Mouse (Mus musculus): ENCODE measurements around the gene Plac1. TPM values are rescaled to one million over a fixed set of nuclear protein-coding genes. Genes with fewer than 3 reads are reported as not detected.

Gene Plac1
- polyA plus RNA-seq, 1 experiment from 2014 or later, result 10.2 TPM

DNA sequence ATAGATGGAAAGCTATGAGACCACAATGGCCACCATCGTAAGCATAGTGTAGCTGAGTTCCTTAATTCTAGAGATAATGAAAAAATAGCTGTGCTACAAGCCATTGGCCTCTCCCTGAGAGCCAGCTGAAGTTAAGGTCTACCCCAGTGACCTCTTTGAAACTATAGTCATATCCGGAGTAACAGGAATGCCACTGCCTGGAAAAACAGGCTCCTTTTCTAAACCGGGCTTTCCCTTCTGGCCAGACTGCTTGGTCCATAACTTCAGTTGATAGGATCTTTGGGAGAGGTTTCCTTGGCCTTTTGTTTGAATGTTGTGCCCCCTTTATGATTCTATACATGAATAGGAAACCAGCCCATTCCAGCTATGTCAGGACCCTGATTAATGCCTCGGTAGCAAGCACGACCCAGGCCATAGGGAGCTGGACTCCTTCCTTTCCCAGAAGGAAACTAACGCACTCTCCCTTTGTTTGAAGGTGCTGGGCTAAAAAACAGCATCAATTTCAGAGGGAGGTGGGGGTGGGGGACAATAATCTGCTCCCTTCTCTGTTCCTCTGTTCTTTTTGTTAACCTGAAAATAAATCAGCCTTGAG lies 15.5 kb downstream of the Plac1 start:
- Histone ChIP-seq H3K36me3 (no peaks in the 10 kb centered on the region), H3K9me3 (replicated peaks) (no peaks in the 10 kb centered on the region), H3K4me1 (peaks cover 7% of the 10 kb centered on the region; the same call in 1 of the 2 replicates), H3K27ac (peak overlapping the region; percentile 61), H3K4me3 (no peak overlapping the region), H3K27me3 (ENCODE audit: low read depth, poor library complexity, severe bottlenecking) (peaks cover 3% of the 10 kb centered on the region; the same call in 1 of the 2 replicates)
- DNase-seq (ENCODE audit: low spot score), result no peak
- 64% methylated on average over 6 of the region's 6 CpGs for WGBS

DNA sequence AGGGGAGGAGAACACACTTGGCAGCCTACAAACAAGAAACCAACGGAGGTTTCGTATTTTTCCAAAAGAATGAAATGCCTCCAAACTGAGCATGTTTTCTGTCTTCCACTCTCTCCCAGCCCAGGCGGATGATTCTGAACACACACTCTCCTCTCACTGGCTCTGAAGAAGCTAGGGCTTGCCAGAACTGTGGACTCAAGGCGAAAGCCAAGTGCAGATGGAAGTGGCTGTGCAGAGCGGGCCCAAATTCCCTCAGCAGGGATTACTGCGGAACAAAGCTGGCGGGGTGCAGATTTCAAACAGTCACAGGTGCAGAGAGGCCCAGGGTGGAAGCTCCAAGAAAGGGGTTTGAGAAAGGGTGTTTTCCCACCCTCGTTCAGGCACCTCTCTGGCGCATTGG lies 19.1 kb downstream of the Plac1 start:
- Histone ChIP-seq H3K36me3 (no peaks in the 10 kb centered on the region), H3K4me1 (peaks cover 7% of the 10 kb centered on the region; the same call in 1 of the 2 replicates), H3K27ac (no peak overlapping the region), H3K27me3 (ENCODE audit: low read depth, poor library complexity, severe bottlenecking) (peaks cover 3% of the 10 kb centered on the region; the same call in 1 of the 2 replicates), H3K4me3 (no peak overlapping the region), H3K9me3 (replicated peaks) (no peaks in the 10 kb centered on the region)
- 84% methylated on average over 9 of the region's 9 CpGs for WGBS
- no peak for DNase-seq (ENCODE audit: low spot score)

DNA sequence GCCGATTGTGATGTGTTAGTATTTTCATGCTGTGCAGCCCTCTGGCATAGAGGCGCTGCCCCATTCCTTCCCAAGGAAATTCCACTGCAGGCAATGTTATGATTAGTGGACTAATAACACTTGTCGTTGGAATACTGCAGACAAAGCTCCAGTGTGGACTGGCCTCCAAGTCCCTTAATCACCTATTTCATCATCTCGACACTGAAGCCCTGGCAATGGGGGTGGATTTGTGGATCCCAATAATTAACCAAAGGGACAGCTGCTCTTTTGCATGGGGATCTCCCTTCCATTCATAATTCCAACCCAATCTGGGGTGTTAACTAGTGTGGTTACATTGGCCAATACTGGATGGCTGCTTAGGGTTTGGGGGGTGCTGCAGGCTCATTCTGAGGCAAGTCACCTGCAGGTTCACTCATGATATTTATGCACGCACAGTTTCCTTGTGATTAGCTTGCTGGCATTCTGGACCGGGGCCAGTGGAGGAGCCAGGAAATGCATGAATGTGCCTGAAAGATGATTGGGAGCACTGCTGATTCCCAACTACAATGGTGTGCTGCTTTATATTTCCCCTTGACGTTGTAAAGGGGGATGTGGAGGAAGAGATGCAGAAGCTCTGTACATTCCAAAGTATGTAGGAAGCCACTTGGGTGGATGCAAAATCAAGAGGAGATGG lies 25.2 kb downstream of the Plac1 start:
- H3K27ac ChIP-seq, result peak overlapping the region; percentile 25; the same call in 1 of the 2 replicates
- 0 out of 2 replicates have a peak, but pooled peaks cover 4% of the 10 kb centered on the region for H3K27me3 ChIP-seq (ENCODE audit: low read depth, poor library complexity, severe bottlenecking)
- no peak overlapping the region for H3K4me3 ChIP-seq
- DNase-seq (ENCODE audit: low spot score), result no peak
- H3K4me1 ChIP-seq, result peaks cover 36% of the 10 kb centered on the region
- WGBS, result 70% methylated on average over 7 of the region's 7 CpGs
- H3K9me3 ChIP-seq (replicated peaks), result no peaks in the 10 kb centered on the region
- H3K36me3 ChIP-seq, result no peaks in the 10 kb centered on the region

DNA sequence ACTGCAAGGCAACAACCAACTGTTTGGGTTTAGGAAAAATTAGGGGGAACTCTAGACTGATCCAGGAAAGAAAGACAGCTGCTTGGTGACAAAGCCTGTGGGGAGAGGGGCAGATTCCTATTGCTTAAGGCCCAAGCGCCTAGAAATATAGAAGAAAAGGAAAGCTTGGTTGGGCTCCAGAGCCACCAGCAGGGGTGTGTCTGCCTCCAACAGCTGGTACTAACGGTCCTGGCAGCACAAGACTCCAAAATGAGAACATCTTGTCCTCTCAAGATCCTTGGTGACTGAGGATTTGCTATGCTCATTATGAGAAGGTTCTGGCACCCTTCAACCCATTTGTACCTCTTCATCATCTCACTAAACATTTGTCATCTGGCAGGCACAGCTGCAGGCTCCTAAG lies 26.1 kb downstream of the Plac1 start:
- peaks cover 13% of the 10 kb centered on the region; the same call in 1 of the 2 replicates for H3K27me3 ChIP-seq (ENCODE audit: low read depth, poor library complexity, severe bottlenecking)

DNA sequence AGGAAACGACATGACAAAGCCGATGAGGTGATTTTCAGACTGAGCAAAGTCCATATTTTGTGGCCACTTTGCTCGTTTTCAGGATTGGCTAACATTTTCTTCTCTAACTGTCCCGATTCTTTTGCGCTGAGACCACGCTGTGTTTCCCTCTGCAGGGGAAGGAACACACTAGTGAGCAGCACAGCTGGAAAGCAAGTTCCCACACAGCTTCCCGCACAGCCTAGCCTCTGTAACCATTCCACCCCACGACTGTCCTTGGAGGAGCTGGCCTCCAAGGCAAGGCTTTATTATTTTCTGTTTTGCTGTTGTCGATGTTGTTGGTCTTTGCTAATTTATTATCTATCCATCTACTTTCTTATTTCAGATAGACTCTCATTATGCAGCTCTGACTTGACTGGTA lies 27.4 kb downstream of the Plac1 start:
- no peaks in the 10 kb centered on the region for H3K36me3 ChIP-seq
- 65% methylated on average over 9 of the region's 9 CpGs for WGBS

More for the DNA sequence above, 26.1 kb downstream of the Plac1 start:
- DNase-seq (ENCODE audit: low spot score), result no peak
- 69% methylated on average over 2 of the region's 2 CpGs for WGBS
- Histone ChIP-seq H3K4me3 (no peak overlapping the region), H3K9me3 (replicated peaks) (no peaks in the 10 kb centered on the region), H3K36me3 (no peaks in the 10 kb centered on the region), H3K4me1 (peaks cover 44% of the 10 kb centered on the region), H3K27ac (peak overlapping the region; percentile 19; the same call in 1 of the 2 replicates)

DNA sequence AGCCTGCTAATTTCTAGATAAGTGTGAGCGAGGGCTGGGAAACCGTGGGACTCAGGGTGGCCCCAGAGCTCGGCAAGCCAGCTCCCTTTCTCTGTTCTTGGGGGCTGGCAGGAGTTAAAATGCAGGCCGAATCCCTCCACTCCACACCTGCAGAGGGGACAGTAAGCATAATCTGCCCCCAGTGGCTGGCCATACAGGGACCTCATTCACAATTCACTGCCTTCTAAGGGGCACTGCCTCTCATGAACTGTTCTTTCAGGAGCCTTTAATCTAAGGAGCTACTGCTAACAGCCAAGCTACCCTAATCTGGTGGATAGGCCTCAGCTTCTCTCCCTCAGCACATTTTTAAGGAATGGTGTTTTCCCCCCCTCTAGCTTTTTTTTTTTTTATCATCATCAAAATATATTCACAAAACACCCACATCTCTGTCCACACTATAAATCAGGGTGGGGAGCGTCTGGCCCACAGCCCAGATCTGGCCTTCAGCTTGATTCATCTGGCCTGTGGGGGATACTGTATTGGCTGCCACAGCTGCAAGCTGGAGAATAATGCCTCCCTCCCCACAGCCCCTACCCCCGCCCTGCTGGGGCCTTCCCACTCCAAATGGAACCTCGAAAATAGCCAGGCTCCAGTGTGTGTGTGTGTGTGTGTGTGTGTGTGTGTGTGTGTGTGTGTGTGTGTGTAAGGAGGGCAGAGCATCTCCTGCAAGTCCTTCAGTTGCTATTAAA lies 28.0 kb downstream of the Plac1 start:
- Histone ChIP-seq H3K4me3 (no peak overlapping the region), H3K4me1 (peaks cover 47% of the 10 kb centered on the region), H3K36me3 (no peaks in the 10 kb centered on the region), H3K27ac (peak overlapping the region; percentile 81), H3K27me3 (ENCODE audit: low read depth, poor library complexity, severe bottlenecking) (peaks cover 19% of the 10 kb centered on the region; the same call in 1 of the 2 replicates), H3K9me3 (replicated peaks) (no peaks in the 10 kb centered on the region)
- no peak for DNase-seq (ENCODE audit: low spot score)
- WGBS, result 68% methylated on average over 7 of the region's 7 CpGs

More for the DNA sequence above, 27.4 kb downstream of the Plac1 start:
- H3K4me1 ChIP-seq, result peaks cover 47% of the 10 kb centered on the region
- H3K9me3 ChIP-seq (replicated peaks), result no peaks in the 10 kb centered on the region
- no peak overlapping the region for H3K4me3 ChIP-seq
- peaks cover 19% of the 10 kb centered on the region; the same call in 1 of the 2 replicates for H3K27me3 ChIP-seq (ENCODE audit: low read depth, poor library complexity, severe bottlenecking)
- no peak for DNase-seq (ENCODE audit: low spot score)
- peak overlapping the region; percentile 81 for H3K27ac ChIP-seq

DNA sequence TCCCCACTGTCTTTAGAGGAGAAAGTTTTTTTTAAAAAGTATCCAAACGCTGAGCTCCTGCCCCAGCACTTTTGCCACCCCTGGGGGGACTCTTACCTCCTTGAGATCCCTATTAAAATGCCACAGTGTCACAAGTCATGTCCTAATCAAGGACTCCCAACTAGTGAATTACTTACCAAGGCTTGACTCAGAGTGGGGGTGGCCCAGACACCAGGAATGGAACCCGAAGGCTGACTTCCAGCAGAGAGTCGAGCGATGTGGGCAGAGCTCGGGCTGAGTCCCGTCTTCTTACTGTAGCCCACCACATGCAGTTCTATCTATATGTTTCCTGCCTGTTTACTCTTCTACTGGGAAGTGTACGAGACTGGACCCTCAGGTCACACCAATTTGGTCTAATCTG lies 30.5 kb downstream of the Plac1 start:
- 63% methylated on average over 7 of the region's 7 CpGs for WGBS
- DNase-seq (ENCODE audit: low spot score), result no peak
- Histone ChIP-seq H3K4me3 (no peak overlapping the region), H3K9me3 (replicated peaks) (no peaks in the 10 kb centered on the region), H3K27me3 (ENCODE audit: low read depth, poor library complexity, severe bottlenecking) (peaks cover 16% of the 10 kb centered on the region; the same call in 1 of the 2 replicates), H3K27ac (peak overlapping the region; percentile 64), H3K4me1 (peaks cover 40% of the 10 kb centered on the region), H3K36me3 (no peaks in the 10 kb centered on the region)

DNA sequence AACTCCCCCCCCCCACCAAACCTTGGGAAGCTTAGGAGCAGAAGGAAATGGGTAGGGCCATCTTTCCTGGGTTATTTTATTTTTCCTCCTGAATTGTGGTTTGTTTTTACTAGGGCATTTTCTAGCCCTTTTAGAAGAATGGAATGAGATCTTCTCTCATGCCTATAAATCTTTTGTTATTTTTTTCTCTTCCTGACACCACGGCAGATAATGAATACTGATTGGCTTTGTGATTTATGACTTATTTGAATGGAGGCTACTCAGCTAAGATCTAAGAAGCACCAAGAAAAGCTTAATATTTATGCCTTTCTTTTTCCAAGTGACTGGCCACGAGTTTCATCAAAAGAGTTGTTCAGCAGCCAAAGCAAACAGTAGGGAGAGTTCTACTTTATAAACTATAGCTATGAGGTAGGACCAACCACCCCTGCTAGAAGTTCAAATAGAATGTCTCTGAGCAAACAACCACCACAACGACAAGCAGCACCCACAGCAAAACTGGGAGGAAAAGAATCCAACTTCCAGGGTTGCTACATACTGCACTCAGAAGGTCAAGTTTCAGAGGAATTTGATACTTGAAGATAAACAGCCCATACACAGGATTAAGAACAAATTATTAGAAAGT lies 35.1 kb downstream of the Plac1 start:
- Histone ChIP-seq H3K4me3 (no peak overlapping the region), H3K27ac (no peak overlapping the region), H3K36me3 (no peaks in the 10 kb centered on the region), H3K4me1 (peaks cover 12% of the 10 kb centered on the region), H3K27me3 (ENCODE audit: low read depth, poor library complexity, severe bottlenecking) (peaks cover 16% of the 10 kb centered on the region; the same call in 1 of the 2 replicates), H3K9me3 (replicated peaks) (no peaks in the 10 kb centered on the region)
- no peak for DNase-seq (ENCODE audit: low spot score)
- 48% methylated on average over 3 of the region's 3 CpGs for WGBS

DNA sequence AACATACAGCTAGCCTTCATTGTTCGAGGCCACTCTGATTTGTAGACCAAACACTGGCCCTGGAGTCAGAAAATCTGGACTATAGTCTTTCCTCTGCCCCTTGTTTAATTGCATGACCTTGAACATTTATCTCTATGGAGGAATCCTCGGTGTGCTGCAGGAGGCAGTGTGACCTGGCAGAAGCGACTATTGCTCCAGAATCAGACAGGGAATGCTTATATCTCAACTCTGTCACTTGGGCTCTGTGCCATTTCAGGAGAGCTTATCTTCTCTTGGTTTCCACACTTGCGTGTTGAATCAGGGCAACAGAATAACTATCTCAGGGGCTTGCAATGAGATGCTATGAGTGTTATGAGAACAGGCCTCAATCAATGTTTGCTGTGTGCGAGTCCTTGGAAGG lies 38.3 kb downstream of the Plac1 start:
- Histone ChIP-seq H3K4me3 (no peak overlapping the region), H3K9me3 (replicated peaks) (no peaks in the 10 kb centered on the region), H3K27me3 (ENCODE audit: low read depth, poor library complexity, severe bottlenecking) (peaks cover under 1% of the 10 kb centered on the region; the same call in 1 of the 2 replicates), H3K4me1 (no peaks in the 10 kb centered on the region; the same call in 1 of the 2 replicates), H3K36me3 (no peaks in the 10 kb centered on the region), H3K27ac (no peak overlapping the region)
- no peak for DNase-seq (ENCODE audit: low spot score)
- 90% methylated on average over 5 of the region's 5 CpGs for WGBS

DNA sequence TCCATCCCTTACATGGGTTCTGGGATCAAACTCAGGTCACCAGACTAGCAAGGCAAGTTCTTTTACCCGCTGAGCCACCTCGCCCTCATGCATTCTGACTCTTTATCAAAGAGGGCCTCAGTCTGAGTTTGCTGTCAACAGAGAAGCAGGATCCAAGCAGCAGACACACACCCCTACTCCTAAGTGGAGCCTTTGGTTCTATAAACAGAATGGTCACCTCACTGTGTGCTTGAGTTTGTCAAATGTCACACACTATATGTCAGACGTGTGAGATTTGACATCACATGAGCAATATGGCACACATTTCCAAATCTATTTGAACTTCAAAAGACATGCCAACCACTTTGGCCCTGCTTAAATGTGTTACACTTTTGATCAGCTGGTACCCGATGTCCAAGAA lies 42.2 kb downstream of the Plac1 start:
- no peak for DNase-seq (ENCODE audit: low spot score)
- H3K27ac ChIP-seq, result no peak overlapping the region
- H3K27me3 ChIP-seq (ENCODE audit: low read depth, poor library complexity, severe bottlenecking), result 0 out of 2 replicates have a peak, but pooled peaks cover 7% of the 10 kb centered on the region
- peaks cover 7% of the 10 kb centered on the region for H3K4me1 ChIP-seq
- H3K36me3 ChIP-seq, result no peaks in the 10 kb centered on the region
- no peaks in the 10 kb centered on the region for H3K9me3 ChIP-seq (replicated peaks)
- 90% methylated on average over 4 of the region's 4 CpGs for WGBS
- no peak overlapping the region for H3K4me3 ChIP-seq

DNA sequence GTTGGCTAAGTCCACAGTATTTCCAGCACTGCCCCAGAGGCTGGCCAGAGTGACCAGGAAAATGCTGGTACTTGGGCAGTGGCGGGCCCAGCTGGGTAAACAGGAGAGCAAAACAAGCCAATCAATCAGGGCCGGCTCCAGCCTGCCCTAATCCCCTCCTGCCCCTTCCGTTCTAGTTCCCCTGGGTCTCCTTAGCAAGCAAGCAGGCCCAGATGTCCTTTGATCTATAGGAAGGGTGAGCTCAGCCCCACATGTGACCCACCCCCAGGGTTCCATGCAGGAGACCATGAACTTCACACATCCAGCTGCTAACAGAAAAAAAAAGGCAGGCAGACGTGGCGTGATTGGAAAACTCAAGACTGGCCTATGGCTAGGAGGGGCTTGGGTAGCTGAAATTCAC lies 43.5 kb downstream of the Plac1 start:
- no peak overlapping the region for H3K4me3 ChIP-seq
- no peaks in the 10 kb centered on the region for H3K36me3 ChIP-seq
- WGBS, result 25% methylated on average over 5 of the region's 5 CpGs
- H3K27me3 ChIP-seq (ENCODE audit: low read depth, poor library complexity, severe bottlenecking), result peaks cover 10% of the 10 kb centered on the region; the same call in 1 of the 2 replicates
- no peaks in the 10 kb centered on the region for H3K9me3 ChIP-seq (replicated peaks)
- H3K4me1 ChIP-seq, result peaks cover 7% of the 10 kb centered on the region
- DNase-seq (ENCODE audit: low spot score), result peak; percentile 35
- no peak overlapping the region for H3K27ac ChIP-seq

DNA sequence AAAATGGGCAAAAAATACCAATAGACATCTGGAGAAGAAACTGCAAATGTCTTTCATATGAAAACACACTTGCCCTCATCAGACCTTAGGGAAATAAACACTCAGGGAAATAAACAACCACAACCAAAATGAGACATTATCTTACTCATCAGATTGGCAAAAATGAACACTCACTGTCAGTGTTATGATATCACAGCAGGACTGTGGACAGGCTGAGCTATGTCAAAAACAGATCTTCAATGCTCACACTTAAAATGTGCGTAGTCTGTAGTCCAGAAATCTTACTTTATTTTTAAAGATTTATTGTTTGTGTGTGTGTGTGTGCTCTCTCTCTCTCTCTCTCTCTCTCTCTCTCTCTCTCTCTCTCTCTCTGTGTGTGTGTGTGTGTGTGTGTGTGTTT lies 51.2 kb downstream of the Plac1 start:
- Histone ChIP-seq H3K36me3 (no peaks in the 10 kb centered on the region), H3K4me3 (no peak overlapping the region), H3K27ac (no peak overlapping the region), H3K9me3 (replicated peaks) (no peaks in the 10 kb centered on the region), H3K27me3 (ENCODE audit: low read depth, poor library complexity, severe bottlenecking) (peaks cover 10% of the 10 kb centered on the region), H3K4me1 (no peaks in the 10 kb centered on the region)
- WGBS, result 92% methylated on average over 1 of the region's 1 CpGs
- no peak for DNase-seq (ENCODE audit: low spot score)
